Mouse (Mus musculus): ENCODE results near the gene Pdhb. TPM values are rescaled to one million over a fixed set of nuclear protein-coding genes. Genes with fewer than 3 reads are reported as not detected.
"Not testable (repeated sequence)": the region's sequence is repeated elsewhere in the genome, so short reads cannot be mapped to it uniquely, and the experiment has no call there.

Pdhb gene
- polyA plus RNA-seq, 1 experiment = 127 TPM

DNA sequence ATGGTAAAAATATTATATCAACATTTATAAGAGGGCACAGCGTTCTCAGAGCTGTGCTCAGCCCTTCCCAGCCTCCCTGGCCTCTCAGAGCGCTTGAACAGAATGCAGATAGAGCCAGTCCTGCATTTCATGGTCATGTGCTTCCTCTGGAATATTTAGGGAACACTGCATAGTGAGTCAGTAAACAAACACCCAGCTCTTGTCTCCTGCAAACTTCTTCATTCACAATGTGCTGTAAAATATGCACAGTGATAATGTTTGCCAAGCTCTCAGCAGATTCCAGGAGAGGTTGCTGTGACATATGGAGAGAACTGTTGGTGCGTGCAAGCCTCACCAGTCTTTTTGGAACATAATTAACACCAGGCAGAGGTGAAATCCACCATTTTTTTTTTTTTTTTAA, 37.7 kb downstream of the Pdhb start:
- Histone ChIP-seq H3ac (ENCODE audit: control insufficient read depth, insufficient read length, low read depth) (no peak overlapping the region), H3K4me3 (ENCODE audit: insufficient read depth, poor library complexity, severe bottlenecking) (no peak overlapping the region), H3K79me3 (ENCODE audit: low read depth) (no peaks in the 10 kb centered on the region), H3K27me3 (ENCODE audit: control insufficient read depth, insufficient read depth, insufficient read length) (no peaks in the 10 kb centered on the region), H3K36me3 (ENCODE audit: control insufficient read depth, insufficient read depth) (peaks cover 23% of the 10 kb centered on the region), H3K79me2 (ENCODE audit: control insufficient read depth, insufficient read depth) (no peaks in the 10 kb centered on the region)
- TF ChIP-seq CTCF (IDR thresholded peaks at IDR 0.05; ENCODE audit: control insufficient read depth, insufficient read depth, insufficient read length) = no peak
- no peak for TF ChIP-seq USF1 (IDR thresholded peaks at IDR 0.05; ENCODE audit: low read depth)
- no peak for TF ChIP-seq CEBPB (IDR thresholded peaks at IDR 0.05; ENCODE audit: low read depth)
- no peak for TF ChIP-seq MYOG (IDR thresholded peaks at IDR 0.05; ENCODE audit: control insufficient read depth, extremely low read depth, insufficient read length)
- no peak for TF ChIP-seq MYOD1 (IDR thresholded peaks at IDR 0.05; ENCODE audit: control insufficient read depth, insufficient read length, low read depth)
- no peak for TF ChIP-seq FOSL1 (IDR thresholded peaks at IDR 0.05; ENCODE audit: insufficient read depth, low read length, poor library complexity, severe bottlenecking)
- TF ChIP-seq MAX (IDR thresholded peaks at IDR 0.05) = no peak

DNA sequence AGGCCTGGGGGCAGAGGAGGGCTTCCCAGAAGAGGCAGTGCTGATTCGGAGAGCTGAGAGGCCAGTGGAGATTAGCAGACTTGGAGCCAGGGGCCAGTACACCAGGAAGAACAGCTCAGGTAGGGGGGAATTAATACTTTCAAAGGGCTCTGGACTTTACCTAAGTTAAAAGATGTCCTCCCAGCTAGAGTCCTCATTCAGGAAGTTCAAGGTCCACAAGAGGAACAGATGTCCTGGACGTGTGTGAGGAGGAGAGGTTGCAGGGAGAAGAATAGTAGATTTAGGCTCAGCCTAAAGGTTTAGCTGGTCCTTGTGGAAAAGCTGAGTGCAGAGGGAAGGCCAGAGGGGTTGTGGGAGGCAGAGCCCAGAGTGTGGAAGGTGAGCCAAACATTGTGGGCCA, 38.6 kb downstream of the Pdhb start:
- Histone ChIP-seq H3K36me3 (ENCODE audit: control insufficient read depth, insufficient read depth) (peaks cover 14% of the 10 kb centered on the region), H3K79me2 (ENCODE audit: control insufficient read depth, insufficient read depth) (no peaks in the 10 kb centered on the region), H3K27me3 (ENCODE audit: control insufficient read depth, insufficient read depth, insufficient read length) (no peaks in the 10 kb centered on the region), H3K4me3 (ENCODE audit: insufficient read depth, poor library complexity, severe bottlenecking) (no peak overlapping the region), H3ac (ENCODE audit: control insufficient read depth, insufficient read length, low read depth) (no peak overlapping the region), H3K79me3 (ENCODE audit: low read depth) (no peaks in the 10 kb centered on the region)
- TF ChIP-seq FOSL1 (IDR thresholded peaks at IDR 0.05; ENCODE audit: insufficient read depth, low read length, poor library complexity, severe bottlenecking) (no peak), USF1 (IDR thresholded peaks at IDR 0.05; ENCODE audit: low read depth) (no peak), CEBPB (IDR thresholded peaks at IDR 0.05; ENCODE audit: low read depth) (no peak), MYOG (IDR thresholded peaks at IDR 0.05; ENCODE audit: control insufficient read depth, extremely low read depth, insufficient read length) (no peak), MYOD1 (IDR thresholded peaks at IDR 0.05; ENCODE audit: control insufficient read depth, insufficient read length, low read depth) (no peak), CTCF (IDR thresholded peaks at IDR 0.05; ENCODE audit: control insufficient read depth, insufficient read depth, insufficient read length) (no peak), MAX (IDR thresholded peaks at IDR 0.05) (no peak)

DNA sequence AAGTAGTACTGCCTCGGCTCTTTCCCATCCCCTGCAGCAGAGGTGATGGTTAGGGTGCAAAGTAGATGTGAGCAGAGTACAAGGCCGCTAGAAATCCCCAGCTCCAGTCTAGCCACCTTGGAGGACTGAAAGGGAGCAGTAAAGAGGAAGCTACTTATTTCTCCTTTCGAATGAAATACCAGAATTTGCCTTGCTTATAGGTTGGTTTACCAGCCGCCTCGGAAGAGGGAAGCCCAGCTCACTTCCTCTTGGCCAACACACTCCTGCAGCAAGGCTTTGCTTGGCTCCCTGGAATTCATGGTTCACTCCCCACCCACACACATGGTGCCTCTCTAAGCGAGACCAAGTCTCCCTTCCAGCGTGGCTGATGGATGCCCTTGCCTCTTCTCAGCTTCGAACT, 40.0 kb downstream of the Pdhb start:
- Histone ChIP-seq H3ac (ENCODE audit: control insufficient read depth, insufficient read length, low read depth) (no peak overlapping the region), H3K27me3 (ENCODE audit: control insufficient read depth, insufficient read depth, insufficient read length) (no peaks in the 10 kb centered on the region), H3K4me3 (ENCODE audit: insufficient read depth, poor library complexity, severe bottlenecking) (no peak overlapping the region), H3K79me3 (ENCODE audit: low read depth) (no peaks in the 10 kb centered on the region), H3K36me3 (ENCODE audit: control insufficient read depth, insufficient read depth) (peaks cover 6% of the 10 kb centered on the region), H3K79me2 (ENCODE audit: control insufficient read depth, insufficient read depth) (no peaks in the 10 kb centered on the region)
- TF ChIP-seq CTCF (IDR thresholded peaks at IDR 0.05; ENCODE audit: control insufficient read depth, insufficient read depth, insufficient read length) = no peak
- no peak for TF ChIP-seq CEBPB (IDR thresholded peaks at IDR 0.05; ENCODE audit: low read depth)
- no peak for TF ChIP-seq MYOD1 (IDR thresholded peaks at IDR 0.05; ENCODE audit: control insufficient read depth, insufficient read length, low read depth)
- no peak for TF ChIP-seq FOSL1 (IDR thresholded peaks at IDR 0.05; ENCODE audit: insufficient read depth, low read length, poor library complexity, severe bottlenecking)
- TF ChIP-seq MYOG (IDR thresholded peaks at IDR 0.05; ENCODE audit: control insufficient read depth, extremely low read depth, insufficient read length) = no peak
- TF ChIP-seq MAX (IDR thresholded peaks at IDR 0.05) = no peak
- no peak for TF ChIP-seq USF1 (IDR thresholded peaks at IDR 0.05; ENCODE audit: low read depth)

DNA sequence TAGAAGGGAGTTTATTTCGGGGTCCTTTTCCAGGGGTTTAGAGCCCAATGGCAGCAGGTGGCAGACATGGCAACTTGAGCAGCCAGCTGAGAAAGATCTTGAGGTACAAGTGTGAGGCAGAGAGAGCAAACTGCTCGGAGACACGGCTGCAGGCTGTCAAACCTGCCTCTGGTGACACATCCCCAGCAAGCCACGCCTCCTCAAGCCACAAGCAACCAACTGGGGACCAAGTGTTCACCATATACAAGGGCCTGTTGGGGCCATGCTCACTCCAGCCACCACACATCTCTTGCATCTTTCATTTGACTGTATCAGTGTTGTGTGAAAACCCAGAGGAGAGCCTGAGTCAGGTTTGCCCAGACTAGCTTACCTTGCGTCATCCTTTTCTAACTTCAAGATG, 44.9 kb downstream of the Pdhb start:
- TF ChIP-seq CTCF (IDR thresholded peaks at IDR 0.05; ENCODE audit: control insufficient read depth, insufficient read depth, insufficient read length) = no peak

DNA sequence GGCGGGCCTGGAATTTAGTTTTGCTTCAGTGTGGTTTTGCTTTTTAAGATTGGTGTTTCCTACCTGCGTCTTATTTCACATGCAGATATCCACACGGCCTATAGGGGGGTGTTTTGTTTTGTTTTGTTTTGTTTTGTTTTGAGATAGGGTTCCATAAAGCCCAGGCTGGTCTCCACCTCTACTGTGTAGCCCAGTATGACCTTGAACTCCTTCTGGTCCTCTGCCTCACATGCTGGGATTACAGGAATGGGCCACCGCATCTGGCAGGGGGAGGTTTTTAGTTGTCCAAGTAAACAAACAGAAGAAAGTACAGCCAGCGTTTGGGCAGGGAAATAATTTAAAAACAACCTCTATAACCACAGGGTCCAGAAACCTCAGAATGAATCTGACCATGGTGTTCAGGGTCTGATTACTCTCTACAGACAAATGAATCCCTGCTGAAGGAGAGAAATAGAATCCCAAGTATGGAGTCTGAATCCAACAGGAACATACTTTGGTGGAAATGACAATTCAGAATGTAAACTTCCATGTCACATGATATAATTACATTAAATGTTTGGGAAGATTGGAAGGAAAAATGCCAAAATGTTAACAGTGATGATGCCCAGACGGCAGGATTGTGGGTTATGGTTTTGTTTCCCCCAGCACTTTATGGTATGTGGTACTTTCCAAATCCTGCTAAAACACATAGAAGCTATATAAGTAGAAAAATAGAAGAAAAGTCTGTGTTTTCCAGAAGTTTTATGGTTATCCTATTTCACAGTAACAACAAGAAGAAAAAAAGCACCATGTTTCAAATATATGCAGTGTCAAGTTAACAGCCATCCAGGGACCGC, 48.6 kb downstream of the Pdhb start:
- Histone ChIP-seq H3K4me3 (ENCODE audit: insufficient read depth, poor library complexity, severe bottlenecking) (no peak overlapping the region), H3K27me3 (ENCODE audit: control insufficient read depth, insufficient read depth, insufficient read length) (no peaks in the 10 kb centered on the region), H3ac (ENCODE audit: control insufficient read depth, insufficient read length, low read depth) (no peak overlapping the region), H3K36me3 (ENCODE audit: control insufficient read depth, insufficient read depth) (no peaks in the 10 kb centered on the region), H3K79me2 (ENCODE audit: control insufficient read depth, insufficient read depth) (no peaks in the 10 kb centered on the region), H3K79me3 (ENCODE audit: low read depth) (no peaks in the 10 kb centered on the region)
- no peak for TF ChIP-seq CTCF (IDR thresholded peaks at IDR 0.05; ENCODE audit: control insufficient read depth, insufficient read depth, insufficient read length)
- TF ChIP-seq CEBPB (IDR thresholded peaks at IDR 0.05; ENCODE audit: low read depth) = no peak
- TF ChIP-seq USF1 (IDR thresholded peaks at IDR 0.05; ENCODE audit: low read depth) = no peak
- TF ChIP-seq MAX (IDR thresholded peaks at IDR 0.05) = no peak
- TF ChIP-seq MYOG (IDR thresholded peaks at IDR 0.05; ENCODE audit: control insufficient read depth, extremely low read depth, insufficient read length) = no peak

More for the DNA sequence above, 44.9 kb downstream of the Pdhb start:
- H3K36me3 ChIP-seq (ENCODE audit: control insufficient read depth, insufficient read depth) = no peaks in the 10 kb centered on the region
- H3K27me3 ChIP-seq (ENCODE audit: control insufficient read depth, insufficient read depth, insufficient read length) = no peaks in the 10 kb centered on the region
- no peaks in the 10 kb centered on the region for H3K79me3 ChIP-seq (ENCODE audit: low read depth)
- H3K79me2 ChIP-seq (ENCODE audit: control insufficient read depth, insufficient read depth) = no peaks in the 10 kb centered on the region
- H3K4me3 ChIP-seq (ENCODE audit: insufficient read depth, poor library complexity, severe bottlenecking) = no peak overlapping the region
- H3ac ChIP-seq (ENCODE audit: control insufficient read depth, insufficient read length, low read depth) = no peak overlapping the region

DNA sequence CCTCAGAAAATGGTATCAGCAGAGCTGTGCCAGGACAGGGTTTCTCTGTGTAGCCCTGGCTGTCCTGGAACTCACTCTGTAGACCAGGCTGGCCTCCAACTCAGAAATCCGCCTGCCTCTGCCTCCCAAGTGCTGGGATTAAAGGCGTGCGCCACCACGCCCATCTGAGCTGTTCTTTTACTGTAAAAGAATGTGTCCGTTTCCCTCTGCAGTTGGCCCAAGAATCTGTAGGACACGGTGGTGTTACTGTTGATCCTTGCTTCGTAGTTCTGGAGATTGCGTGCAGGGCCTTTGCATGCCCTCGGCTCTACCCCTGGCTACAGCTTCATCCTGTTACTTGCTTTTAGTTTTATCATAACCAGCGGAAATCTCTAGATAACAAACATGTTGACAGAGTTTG, 49.2 kb downstream of the Pdhb start:
- not testable (repeated sequence) for H3K36me3 ChIP-seq (ENCODE audit: control insufficient read depth, insufficient read depth); H3K27me3 ChIP-seq (ENCODE audit: control insufficient read depth, insufficient read depth, insufficient read length); H3K4me3 ChIP-seq (ENCODE audit: insufficient read depth, poor library complexity, severe bottlenecking); H3K79me2 ChIP-seq (ENCODE audit: control insufficient read depth, insufficient read depth); H3ac ChIP-seq (ENCODE audit: control insufficient read depth, insufficient read length, low read depth); H3K79me3 ChIP-seq (ENCODE audit: low read depth)

Data from C2C12 (cell line).